In genomic region chr15:102673548-102673947, GRCm38 (mm10) we compare ENCODE assay signal across 9 mouse cellular contexts. TPM values are rescaled to one million over a fixed set of nuclear protein-coding genes. Genes with fewer than 3 reads are reported as not detected.
A peak's percentile ranks its signal among the peaks of the same experiment; 100 is the strongest.
DNase-seq lines count a peak whose midpoint lies in the region; ATAC-seq and TF ChIP-seq lines count a peak whose summit lies in the region.
"Had no signal": no experiment of that assay in that cellular context is flagged by ENCODE, and none has a peak within 500 bp of the region (broad histone marks: within the 10 kb centered on the region; RNA-seq: fewer than 3 reads in every experiment).

No protein-coding gene starts in this region.

- peak; percentile 47 to 48 for DNase-seq in right cerebral cortex, adult 2 months (ENCODE audit: low spot score in 2 of 2)
- DNase-seq in right cerebral cortex, postnatal 4 days, result no peak
- peak; percentile 95 for DNase-seq in kidney, postnatal 0 days (ENCODE audit: low spot score)
- peak; percentile 54 for DNase-seq in liver, embryonic 11.5 days (ENCODE audit: low spot score)
- peak; percentile 63 for DNase-seq in neural tube, embryonic 11.5 days (ENCODE audit: low spot score)
- no peak for DNase-seq in thymus, adult 18-20 months

- peaks cover 5% of the 10 kb centered on the region; the same call in 1 of the 2 replicates for H3K36me3 ChIP-seq in forebrain, embryonic 12.5 days (replicated peaks)
- H3K36me3 ChIP-seq in heart, embryonic 15.5 days, result no peaks in the 10 kb centered on the region
- H3K36me3 ChIP-seq in kidney, postnatal 0 days (ENCODE audit: insufficient read depth, low read length), result no peaks in the 10 kb centered on the region
- H3K36me3 ChIP-seq in liver, embryonic 11.5 days (ENCODE audit: control insufficient read depth, insufficient read depth, low read length), result no peaks in the 10 kb centered on the region
- H3K36me3 ChIP-seq in neural tube, embryonic 11.5 days (ENCODE audit: control insufficient read depth, insufficient read depth, low read length), result no peaks in the 10 kb centered on the region

- peak overlapping the region; percentile 78 for H3K4me2 ChIP-seq in forebrain, embryonic 12.5 days
- peak overlapping the region; percentile 76 for H3K4me2 ChIP-seq in heart, embryonic 15.5 days
- H3K4me2 ChIP-seq in kidney, postnatal 0 days (ENCODE audit: low read length), result peak overlapping the region; percentile 89
- H3K4me2 ChIP-seq in liver, embryonic 11.5 days, result peak overlapping the region; percentile 64
- H3K4me2 ChIP-seq in neural tube, embryonic 11.5 days (ENCODE audit: low read depth), result peak overlapping the region; percentile 45

- H3K4me1 ChIP-seq in forebrain, embryonic 12.5 days, result peaks cover 36% of the 10 kb centered on the region
- peaks cover 30% of the 10 kb centered on the region for H3K4me1 ChIP-seq in heart, embryonic 15.5 days (replicated peaks)
- peaks cover 10% of the 10 kb centered on the region; the same call in 1 of the 2 replicates for H3K4me1 ChIP-seq in kidney, postnatal 0 days (replicated peaks; ENCODE audit: insufficient read depth, low read length)
- peaks cover 9% of the 10 kb centered on the region for H3K4me1 ChIP-seq in liver, embryonic 11.5 days (replicated peaks; ENCODE audit: control insufficient read depth, insufficient read depth, low read length)
- 0 out of 2 replicates have a peak, but pooled peaks cover 6% of the 10 kb centered on the region for H3K4me1 ChIP-seq in neural tube, embryonic 11.5 days (ENCODE audit: control insufficient read depth, insufficient read depth, low read length)

- no peaks in the 10 kb centered on the region for H3K27me3 ChIP-seq in forebrain, embryonic 12.5 days
- H3K27me3 ChIP-seq in heart, embryonic 15.5 days, result no peaks in the 10 kb centered on the region
- H3K27me3 ChIP-seq in kidney, postnatal 0 days (ENCODE audit: insufficient read depth, low read length), result no peaks in the 10 kb centered on the region
- H3K27me3 ChIP-seq in liver, embryonic 11.5 days (replicated peaks; ENCODE audit: control insufficient read depth, insufficient read depth, low read length), result peaks cover 4% of the 10 kb centered on the region; the same call in 1 of the 2 replicates
- no peaks in the 10 kb centered on the region for H3K27me3 ChIP-seq in neural tube, embryonic 11.5 days (ENCODE audit: control insufficient read depth, insufficient read depth, low read length)

- H3K4me3 ChIP-seq in forebrain, embryonic 12.5 days (replicated peaks), result 0 out of 2 replicates have a peak overlapping the region, but pooled peaks have one; percentile 10
- peak overlapping the region; percentile 35 for H3K4me3 ChIP-seq in heart, embryonic 15.5 days
- peak overlapping the region; percentile 62; the same call in 1 of the 2 replicates for H3K4me3 ChIP-seq in kidney, postnatal 0 days (replicated peaks; ENCODE audit: low read depth, low read length)
- H3K4me3 ChIP-seq in liver, embryonic 11.5 days (ENCODE audit: low read depth, low read length), result no peak overlapping the region
- no peak overlapping the region for H3K4me3 ChIP-seq in neural tube, embryonic 11.5 days (ENCODE audit: low read depth, low read length)

- no peak for TF ChIP-seq CTCF in kidney, postnatal 0 days (IDR thresholded peaks at IDR 0.05; ENCODE audit: low read depth)

- no peak overlapping the region for H3K9ac ChIP-seq in forebrain, embryonic 12.5 days
- no peak overlapping the region for H3K9ac ChIP-seq in heart, embryonic 15.5 days
- no peak overlapping the region for H3K9ac ChIP-seq in kidney, postnatal 0 days (ENCODE audit: low read depth, low read length)
- no peak overlapping the region for H3K9ac ChIP-seq in liver, embryonic 11.5 days (ENCODE audit: low read depth, low read length)
- no peak overlapping the region for H3K9ac ChIP-seq in neural tube, embryonic 11.5 days (ENCODE audit: low read length)

- ATAC-seq in forebrain, embryonic 12.5 days (ENCODE audit: low FRiP score), result peak; percentile 63
- peak; percentile 27 for ATAC-seq in heart, embryonic 15.5 days (replicated peaks; ENCODE audit: insufficient number of reproducible peaks, insufficient read depth, low FRiP score, low read depth)
- peak; percentile 53 for ATAC-seq in kidney, postnatal 0 days (replicated peaks; ENCODE audit: low FRiP score, low read depth)
- no peak for ATAC-seq in liver, embryonic 11.5 days (replicated peaks; ENCODE audit: low FRiP score)
- ATAC-seq in neural tube, embryonic 11.5 days (ENCODE audit: insufficient read depth, low FRiP score, low TSS enrichment), result peak; percentile 29

- no peaks in the 10 kb centered on the region for H3K9me3 ChIP-seq in forebrain, embryonic 12.5 days
- H3K9me3 ChIP-seq in heart, embryonic 15.5 days (replicated peaks), result no peaks in the 10 kb centered on the region
- H3K9me3 ChIP-seq in kidney, postnatal 0 days (replicated peaks; ENCODE audit: low read length), result no peaks in the 10 kb centered on the region
- no peaks in the 10 kb centered on the region for H3K9me3 ChIP-seq in liver, embryonic 11.5 days (ENCODE audit: control insufficient read depth, low read length)
- H3K9me3 ChIP-seq in neural tube, embryonic 11.5 days (ENCODE audit: control insufficient read depth, low read length), result no peaks in the 10 kb centered on the region

- WGBS in forebrain, embryonic 12.5 days, result 2% methylated on average over 10 of the region's 10 CpGs
- 3% methylated on average over 10 of the region's 10 CpGs for whole genome bisulfite sequencing in heart, embryonic 15.5 days
- WGBS in kidney, postnatal 0 days, result 4% methylated on average over 10 of the region's 10 CpGs
- 13% methylated on average over 10 of the region's 10 CpGs for WGBS in liver, embryonic 11.5 days
- 3% methylated on average over 10 of the region's 10 CpGs for WGBS in neural tube, embryonic 11.5 days

- peak overlapping the region; percentile 75 for H3K27ac ChIP-seq in forebrain, embryonic 12.5 days
- peak overlapping the region; percentile 97 for H3K27ac ChIP-seq in heart, embryonic 15.5 days
- peak overlapping the region; percentile 99; the same call in 1 of the 2 replicates for H3K27ac ChIP-seq in kidney, postnatal 0 days
- H3K27ac ChIP-seq in liver, embryonic 11.5 days (ENCODE audit: low read depth, low read length), result peak overlapping the region; percentile 14; the same call in 1 of the 2 replicates
- peak overlapping the region; percentile 99 for H3K27ac ChIP-seq in neural tube, embryonic 11.5 days (ENCODE audit: low read depth, low read length)

RNA-seq across cellular contexts. Expression of gene Atp5g2, which starts 1.4 kb away (rescaled TPM):
- 67.4 and 67.5 TPM in 2 replicates for polyA plus RNA-seq in forebrain, embryonic 12.5 days (2016; fragmentation: Nextera tagmentation; extraction: Ambion mirVana)
- polyA plus RNA-seq in heart, embryonic 15.5 days (2015; fragmentation: Nextera tagmentation; extraction: Ambion mirVana), result 58.1 and 78.1 TPM in 2 replicates
- 102 and 110 TPM in 2 replicates for polyA plus RNA-seq in kidney, postnatal 0 days (2015; fragmentation: Nextera tagmentation; extraction: Ambion mirVana)
- polyA plus RNA-seq in liver, embryonic 11.5 days (2014; fragmentation: Nextera tagmentation; extraction: Ambion mirVana), result 60.2 and 74.2 TPM in 2 replicates
- polyA plus RNA-seq in neural tube, embryonic 11.5 days (2014; fragmentation: Nextera tagmentation; extraction: Ambion mirVana), result 64.9 and 66.5 TPM in 2 replicates

RNA-seq across cellular contexts. Expression of gene Atf7, which starts 48.3 kb away (rescaled TPM):
- polyA plus RNA-seq in forebrain, embryonic 12.5 days (2016; fragmentation: Nextera tagmentation; extraction: Ambion mirVana), result 21.6 and 22.7 TPM in 2 replicates
- polyA plus RNA-seq in heart, embryonic 15.5 days (2015; fragmentation: Nextera tagmentation; extraction: Ambion mirVana), result 26.7 and 32.7 TPM in 2 replicates
- 23.2 and 24.9 TPM in 2 replicates for polyA plus RNA-seq in kidney, postnatal 0 days (2015; fragmentation: Nextera tagmentation; extraction: Ambion mirVana)
- polyA plus RNA-seq in liver, embryonic 11.5 days (2014; fragmentation: Nextera tagmentation; extraction: Ambion mirVana), result 14.4 and 17.1 TPM in 2 replicates
- polyA plus RNA-seq in neural tube, embryonic 11.5 days (2014; fragmentation: Nextera tagmentation; extraction: Ambion mirVana), result 14.2 and 18.4 TPM in 2 replicates

RNA-seq across cellular contexts. Expression of gene Calcoco1, which starts 48.4 kb away (rescaled TPM):
- polyA plus RNA-seq in forebrain, embryonic 12.5 days (2016; fragmentation: Nextera tagmentation; extraction: Ambion mirVana), result 38.8 and 42.7 TPM in 2 replicates
- polyA plus RNA-seq in heart, embryonic 15.5 days (2015; fragmentation: Nextera tagmentation; extraction: Ambion mirVana), result 62.8 and 79.1 TPM in 2 replicates
- 55.2 and 57.5 TPM in 2 replicates for polyA plus RNA-seq in kidney, postnatal 0 days (2015; fragmentation: Nextera tagmentation; extraction: Ambion mirVana)
- polyA plus RNA-seq in liver, embryonic 11.5 days (2014; fragmentation: Nextera tagmentation; extraction: Ambion mirVana), result 15.0 and 16.2 TPM in 2 replicates
- 36.7 and 40.9 TPM in 2 replicates for polyA plus RNA-seq in neural tube, embryonic 11.5 days (2014; fragmentation: Nextera tagmentation; extraction: Ambion mirVana)

RNA-seq across cellular contexts. Expression of gene Gm28047, which starts 48.7 kb away (rescaled TPM):
- polyA plus RNA-seq in forebrain, embryonic 12.5 days (2016; fragmentation: Nextera tagmentation; extraction: Ambion mirVana), result 0.40 TPM in 1 of 2 replicates, not detected in the other
- 0.24 TPM in 1 of 2 replicates, not detected in the other for polyA plus RNA-seq in heart, embryonic 15.5 days (2015; fragmentation: Nextera tagmentation; extraction: Ambion mirVana)
- polyA plus RNA-seq in kidney, postnatal 0 days (2015; fragmentation: Nextera tagmentation; extraction: Ambion mirVana), result 0.37 and 0.46 TPM in 2 replicates
- polyA plus RNA-seq in liver, embryonic 11.5 days (2014; fragmentation: Nextera tagmentation; extraction: Ambion mirVana), result not detected in 2 replicates
- not detected in 2 replicates for polyA plus RNA-seq in neural tube, embryonic 11.5 days (2014; fragmentation: Nextera tagmentation; extraction: Ambion mirVana)
- polyA plus RNA-seq: C2C12 had no signal

Comparison
In these comparisons a context has a peak if more than half of its experiments do, and no peak if none do; other contexts are left out.
1. DNase-seq: peak in right cerebral cortex, adult 2 months (2 of 2), kidney, postnatal 0 days (single experiment), liver, embryonic 11.5 days (single experiment) and neural tube, embryonic 11.5 days (single experiment); none in right cerebral cortex, postnatal 4 days (single experiment) and thymus, adult 18-20 months (0 of 2).
2. H3K27ac ChIP-seq: peak in every context shown above with its lines; median percentile 99 in kidney, postnatal 0 days; 99 in neural tube, embryonic 11.5 days; 97 in heart, embryonic 15.5 days; 75 in forebrain, embryonic 12.5 days; 14 in liver, embryonic 11.5 days.
3. H3K4me3 ChIP-seq: peak in forebrain, embryonic 12.5 days (single experiment), heart, embryonic 15.5 days (single experiment) and kidney, postnatal 0 days (single experiment); none in liver, embryonic 11.5 days (single experiment) and neural tube, embryonic 11.5 days (single experiment).
4. Peak in every context shown above with its lines, with median percentiles within 50 percentile points of each other: H3K4me2 ChIP-seq.